Mouse (Mus musculus): ENCODE results near the gene Vav3.

DNA sequence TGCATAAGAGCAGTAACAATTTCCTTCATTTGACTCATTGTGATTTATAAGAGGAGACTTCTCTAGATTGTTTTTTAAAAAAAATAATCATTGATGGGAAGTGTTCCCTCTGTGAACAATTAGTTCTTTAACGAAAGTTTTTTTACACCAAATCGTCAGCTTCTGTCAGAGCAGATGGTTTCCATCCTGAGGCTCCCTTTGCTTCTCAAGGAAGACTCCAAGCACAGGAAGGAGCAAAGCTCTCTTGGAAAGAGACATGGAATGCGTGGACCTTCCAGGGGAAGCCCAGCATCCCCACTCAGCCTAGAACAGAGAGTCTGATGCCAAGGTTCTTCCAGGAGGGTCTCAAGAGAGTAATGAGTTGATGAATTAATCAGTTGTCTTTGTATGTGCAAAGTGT lies 281.3 kb downstream of the Vav3 start:
- no peak for TF ChIP-seq CTCF (IDR thresholded peaks at IDR 0.05; ENCODE audit: low read depth, low read length)
- no peak for TF ChIP-seq EP300 (IDR thresholded peaks at IDR 0.05; ENCODE audit: insufficient read depth, low read depth, low read length)
- no peak for TF ChIP-seq POLR2A (IDR thresholded peaks at IDR 0.05; ENCODE audit: insufficient read depth, low read length)
